Mouse (Mus musculus) spleen, adult 2 months (tissue): ENCODE results near the gene Hadhb. TPM values are rescaled to one million over a fixed set of nuclear protein-coding genes. Genes with fewer than 3 reads are reported as not detected.

ENCODE experiments used
- DNase-seq, 2 experiments: peaks; one replicate each; pipeline versions ENCODE4 v3.0.0 to v3.0.0-alpha.2; 2012 to 2021; ENCODE audit warnings: low spot score in 2 of 2, low read depth in 1 of 2
- H3K27ac ChIP-seq: fragments of 200-500 bp; 2 replicates; pipeline ENCODE4 v1.5.1; 2012; ENCODE audit warnings: low read length, inconsistent platforms; ENCODE audit not compliant: insufficient read depth
- H3K27me3 ChIP-seq: fragments of 200-500 bp; 2 replicates; pipeline ENCODE4 v1.6.1; 2012; ENCODE audit warnings: mild to moderate bottlenecking, moderate library complexity, low read length, inconsistent platforms; ENCODE audit not compliant: control insufficient read depth, insufficient read depth
- H3K36me3 ChIP-seq: fragments of 200-500 bp; 2 replicates; pipeline ENCODE4 v1.6.1; 2012; ENCODE audit warnings: mild to moderate bottlenecking, low read length, inconsistent platforms; ENCODE audit not compliant: control insufficient read depth, insufficient read depth
- H3K4me1 ChIP-seq: fragments of 200-500 bp; 2 replicates; pipeline ENCODE4 v1.6.1; 2011; ENCODE audit warnings: inconsistent platforms; ENCODE audit not compliant: control insufficient read depth, insufficient read depth, insufficient read length
- H3K4me3 ChIP-seq: fragments of 200-500 bp; 2 replicates; pipeline ENCODE4 v1.5.1; 2011; ENCODE audit warnings: mild to moderate bottlenecking, inconsistent platforms; ENCODE audit not compliant: insufficient read depth, insufficient read length; ENCODE audit errors: extremely low read depth
- CTCF ChIP-seq: fragments of 200-500 bp; IDR thresholded peaks from 2 replicates; pipeline ENCODE4 v1.5.1; 2011; ENCODE audit warnings: mild to moderate bottlenecking, inconsistent platforms; ENCODE audit not compliant: insufficient read depth, insufficient read length, insufficient replicate concordance; ENCODE audit errors: extremely low read depth
- POLR2A ChIP-seq: fragments of 200-500 bp; IDR thresholded peaks from 2 replicates; pipeline ENCODE4 v1.6.1; 2011; ENCODE audit warnings: low read depth, low read length, inconsistent platforms
- WGBS: fragments of 180-500 bp; shearing (Covaris S2); methylation state at CpG from one replicate; pipeline ENCODE4 v1.1.7; 2018; 5-methylcytosine and 5-hydroxymethylcytosine counted together
- polyA plus RNA-seq: library from polyadenylated mRNA; depleted of rRNA; stranded (reverse); fragments of >200 nt; gene quantifications from 2 replicates; pipeline ENCODE4 v1.2.3, GENCODE M21; 2012

Gene Hadhb
- polyA plus RNA-seq, 1 experiment, result 37.8 TPM

DNA sequence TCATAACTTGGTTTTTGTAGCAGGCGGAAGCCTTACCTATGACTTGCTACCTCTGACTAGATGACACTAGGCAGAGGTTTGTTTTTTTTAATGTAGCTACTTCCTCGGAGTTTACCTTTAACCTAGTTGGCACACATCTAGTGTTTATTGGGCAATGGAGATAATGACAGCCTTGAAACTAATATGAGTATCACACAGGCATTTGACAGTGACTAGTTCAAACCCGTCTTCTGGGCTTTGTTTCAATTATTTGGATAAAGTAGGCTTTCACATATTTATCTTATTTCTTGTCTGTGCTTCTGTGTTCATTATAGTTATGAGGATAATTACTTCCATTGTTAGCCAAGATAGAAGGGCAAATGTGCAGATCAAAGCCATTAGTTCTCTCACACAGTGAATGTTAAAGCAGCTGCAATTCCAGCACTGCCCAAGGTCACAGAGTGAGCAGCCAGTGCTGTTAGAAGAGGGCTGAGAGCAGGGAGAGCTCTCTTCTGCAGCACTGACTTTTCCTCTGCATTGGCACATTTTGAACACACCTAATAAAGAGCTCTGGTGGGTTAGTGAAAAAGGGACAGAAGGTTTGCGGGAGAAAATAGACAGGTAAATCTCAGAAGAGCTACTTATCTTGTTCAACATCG lies 15.4 kb downstream of the Hadhb start:
- no peak overlapping the region for H3K4me3 ChIP-seq
- no peaks in the 10 kb centered on the region for H3K27me3 ChIP-seq
- TF ChIP-seq POLR2A, result no peak
- no peak for TF ChIP-seq CTCF
- peaks cover 29% of the 10 kb centered on the region for H3K36me3 ChIP-seq
- no peaks in the 10 kb centered on the region for H3K4me1 ChIP-seq
- H3K27ac ChIP-seq, result no peak overlapping the region
- DNase-seq, result no peak
- WGBS, result 91% methylated on average over 5 of the region's 5 CpGs

DNA sequence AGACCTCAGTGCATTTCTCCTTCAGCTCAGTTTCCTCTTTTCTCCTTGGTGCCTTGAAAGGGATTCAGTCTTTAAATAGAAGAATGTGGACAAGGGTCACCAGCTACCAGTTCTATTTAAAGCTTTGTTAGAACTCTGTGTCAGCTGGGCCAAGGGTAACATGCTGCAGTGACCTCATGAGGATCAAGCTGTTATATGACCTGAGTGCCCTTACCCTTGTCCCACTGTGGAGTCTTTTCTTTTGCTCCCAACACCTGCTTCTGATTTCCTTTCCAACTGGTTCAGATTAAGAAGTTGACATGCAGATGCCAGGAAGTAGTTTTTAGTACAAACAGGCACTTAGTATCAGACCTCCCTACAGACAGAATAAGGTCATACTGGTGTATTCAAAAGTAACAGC lies 17.1 kb downstream of the Hadhb start:
- TF ChIP-seq CTCF, result no peak
- no peak for TF ChIP-seq POLR2A
- H3K27ac ChIP-seq, result no peak overlapping the region
- DNase-seq, result no peak
- H3K27me3 ChIP-seq, result no peaks in the 10 kb centered on the region
- H3K4me1 ChIP-seq, result no peaks in the 10 kb centered on the region
- no peak overlapping the region for H3K4me3 ChIP-seq
- H3K36me3 ChIP-seq, result peaks cover 31% of the 10 kb centered on the region

DNA sequence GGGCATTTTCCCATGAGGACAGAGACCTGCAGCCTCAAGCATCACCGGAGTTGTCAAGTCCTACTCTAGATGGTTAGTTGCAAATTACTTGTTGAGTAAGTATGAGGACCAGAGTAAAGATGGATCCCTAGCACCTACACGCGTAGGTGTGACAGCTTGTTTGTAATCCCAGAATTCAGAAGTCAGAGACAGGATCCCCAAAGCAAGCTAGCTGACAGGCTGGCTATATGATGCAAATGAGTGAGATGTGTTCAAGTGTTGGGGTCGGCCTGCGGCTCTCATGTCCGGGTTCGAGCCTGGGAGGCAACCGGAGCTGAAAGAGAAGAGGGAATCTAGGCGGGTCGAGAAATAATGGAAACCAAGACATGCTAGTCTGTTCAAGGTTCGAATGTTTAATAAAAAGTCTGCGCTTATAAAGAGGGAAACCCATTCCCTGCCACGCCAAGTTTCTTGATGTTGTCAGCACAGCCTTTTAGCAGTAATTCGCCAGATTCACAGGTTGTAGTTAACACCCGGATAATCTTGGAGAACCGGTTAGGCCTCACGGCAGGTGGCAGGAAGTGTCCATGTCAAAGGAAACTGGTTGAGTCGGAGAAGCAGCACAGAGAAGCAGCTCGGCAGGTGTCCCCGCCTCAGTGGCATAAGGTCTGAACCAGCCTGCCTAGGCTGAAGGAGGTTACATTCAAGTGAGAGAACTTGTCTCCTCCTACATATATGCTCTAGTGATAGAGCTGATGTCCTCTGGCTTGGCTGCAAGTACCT lies 18.1 kb downstream of the Hadhb start:
- peaks cover 34% of the 10 kb centered on the region for H3K36me3 ChIP-seq
- no peak overlapping the region for H3K4me3 ChIP-seq
- H3K27ac ChIP-seq, result no peak overlapping the region
- WGBS, result 92% methylated on average over 20 of the region's 20 CpGs
- no peaks in the 10 kb centered on the region for H3K27me3 ChIP-seq
- TF ChIP-seq POLR2A (no peak), CTCF (no peak)
- H3K4me1 ChIP-seq, result no peaks in the 10 kb centered on the region
- no peak for DNase-seq

DNA sequence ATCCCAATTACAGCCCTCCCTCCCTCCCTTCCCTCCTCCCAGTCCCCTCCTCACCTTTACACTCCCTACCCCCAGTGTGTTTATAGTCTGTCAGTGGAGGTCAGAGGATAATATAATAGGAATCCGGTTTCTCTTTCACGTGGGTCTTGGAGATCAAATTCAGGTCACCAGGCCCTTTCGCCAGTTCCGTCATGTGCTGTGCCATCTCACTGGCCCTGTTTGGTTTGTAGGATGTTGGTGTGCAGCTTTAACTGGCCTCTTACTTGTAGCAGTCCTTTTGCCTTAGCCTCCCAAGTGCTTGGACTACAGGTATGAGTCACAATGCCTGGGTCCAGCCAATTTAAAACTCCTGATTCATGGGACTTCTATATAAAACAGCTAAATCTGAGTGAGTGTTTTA lies 20.8 kb downstream of the Hadhb start:
- 96% methylated on average over 4 of the region's 4 CpGs for WGBS
- H3K27me3 ChIP-seq, result no peaks in the 10 kb centered on the region
- no peak overlapping the region for H3K4me3 ChIP-seq
- H3K27ac ChIP-seq, result no peak overlapping the region
- no peak for DNase-seq
- H3K4me1 ChIP-seq, result no peaks in the 10 kb centered on the region
- peaks cover 33% of the 10 kb centered on the region for H3K36me3 ChIP-seq
- TF ChIP-seq CTCF (no peak), POLR2A (no peak)

DNA sequence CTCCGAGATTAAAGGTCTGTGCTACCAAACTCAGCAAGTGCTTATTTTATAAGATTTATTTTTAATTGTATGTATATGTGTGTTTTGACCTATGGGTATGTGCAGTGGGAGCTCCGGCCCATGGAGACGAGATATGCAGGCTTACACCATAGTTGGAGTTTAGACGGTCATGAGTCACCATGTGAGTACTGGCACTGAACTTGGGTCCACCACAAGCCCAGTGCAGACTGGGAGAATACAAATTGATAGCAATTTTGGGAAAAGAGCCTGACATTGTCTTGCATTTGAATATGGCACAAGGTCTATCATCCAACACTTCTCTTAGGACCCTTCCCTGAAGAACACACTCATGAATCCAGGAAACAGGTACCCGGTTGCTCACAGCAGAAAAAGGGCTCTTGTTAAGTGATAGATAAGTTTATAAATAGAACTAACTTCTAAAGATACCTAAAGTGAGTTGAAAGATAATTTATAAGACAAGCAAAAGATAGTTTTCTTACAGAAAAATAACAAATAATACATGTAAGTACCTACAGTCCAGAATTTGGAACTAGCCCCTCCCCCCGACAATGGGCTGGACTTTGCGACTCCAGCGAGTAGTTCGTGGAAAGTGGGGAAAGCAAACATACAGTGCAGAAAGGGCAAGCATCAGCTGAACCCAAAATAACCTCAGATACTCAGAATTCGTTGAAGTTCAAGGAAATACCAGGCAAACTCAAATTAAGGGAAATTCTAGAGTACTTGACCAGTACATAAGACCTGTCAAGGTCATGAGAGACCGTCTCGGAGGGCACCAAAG lies 32.8 kb downstream of the Hadhb start:
- WGBS, result 94% methylated on average over 12 of the region's 12 CpGs
- Histone ChIP-seq H3K27ac (no peak overlapping the region), H3K4me1 (no peaks in the 10 kb centered on the region), H3K36me3 (peaks cover 20% of the 10 kb centered on the region), H3K4me3 (no peak overlapping the region), H3K27me3 (no peaks in the 10 kb centered on the region)
- no peak for DNase-seq
- TF ChIP-seq CTCF, result no peak
- no peak for TF ChIP-seq POLR2A

DNA sequence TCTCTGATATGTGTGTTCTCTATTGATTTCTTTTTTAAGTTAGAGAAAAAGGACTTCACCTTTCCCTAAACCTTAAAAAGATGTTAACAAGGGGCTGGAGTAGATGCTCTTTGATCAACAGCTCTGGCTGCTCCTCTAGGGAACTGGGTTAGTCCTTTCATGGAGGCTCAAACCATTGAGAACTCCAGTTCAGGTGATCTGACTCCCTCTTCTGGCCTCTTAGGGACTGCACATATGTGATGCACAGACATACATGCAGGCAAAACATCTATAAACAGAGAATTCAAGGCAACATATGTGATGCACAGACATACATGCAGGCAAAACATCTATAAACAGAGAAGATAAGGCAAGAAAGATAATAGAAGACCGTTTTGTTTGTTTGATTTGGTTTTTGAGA lies 37.4 kb downstream of the Hadhb start:
- no peak overlapping the region for H3K27ac ChIP-seq
- no peaks in the 10 kb centered on the region for H3K27me3 ChIP-seq
- TF ChIP-seq POLR2A, result no peak
- no peak for TF ChIP-seq CTCF
- H3K4me1 ChIP-seq, result no peaks in the 10 kb centered on the region
- 93% methylated on average over 1 of the region's 1 CpGs for whole genome bisulfite sequencing
- H3K4me3 ChIP-seq, result no peak overlapping the region
- peaks cover 5% of the 10 kb centered on the region; the same call in 1 of the 2 replicates for H3K36me3 ChIP-seq
- DNase-seq, result no peak
